Mouse (Mus musculus) duodenum, adult 2 months (tissue): ENCODE results near the gene Fancm. TPM values are rescaled to one million over a fixed set of nuclear protein-coding genes. Genes with fewer than 3 reads are reported as not detected.

ENCODE experiments used
- polyA plus RNA-seq: library from polyadenylated mRNA; depleted of rRNA; stranded (reverse); fragments of >200 nt; gene quantifications from 2 replicates; pipeline ENCODE4 v1.2.3, GENCODE M21; 2012; ENCODE audit warnings: low replicate concordance; rRNA removed

Fancm gene
- polyA plus RNA-seq, result 0.23 and 0.43 TPM in 2 replicates

DNA sequence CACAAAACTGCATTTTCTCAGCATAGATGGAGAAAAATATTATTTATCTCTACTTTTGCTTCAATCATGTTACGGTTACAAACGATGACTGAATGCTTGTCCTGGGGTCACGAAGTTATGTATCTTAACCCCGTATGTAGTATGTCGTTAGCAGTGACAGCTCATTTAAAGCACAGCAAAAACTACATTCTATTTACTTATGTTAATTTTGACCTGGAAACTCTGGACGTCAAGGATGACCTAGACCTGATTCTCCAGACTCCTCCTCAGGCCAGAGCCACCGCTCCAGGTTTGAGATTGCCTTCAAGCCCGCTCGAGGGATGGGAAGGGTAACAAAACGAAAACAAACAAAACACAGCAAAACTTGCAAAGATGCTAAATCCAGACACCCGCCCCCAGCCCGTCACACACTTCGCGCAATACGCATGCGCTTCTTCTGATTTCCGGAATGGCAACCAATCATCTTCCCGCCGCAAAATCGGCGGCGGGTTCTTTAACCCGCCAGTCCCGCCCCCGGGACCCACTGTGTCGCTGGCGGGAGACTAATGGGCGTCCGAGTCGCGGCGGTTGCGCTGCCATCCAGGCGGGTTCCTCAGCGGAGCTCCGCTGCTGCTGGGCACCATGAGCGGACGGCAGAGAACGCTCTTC lies at the start of gene Fancm:
Gene Fancm (plus strand): TSS at position 519 of the 648 bp plus-strand sequence.

DNA sequence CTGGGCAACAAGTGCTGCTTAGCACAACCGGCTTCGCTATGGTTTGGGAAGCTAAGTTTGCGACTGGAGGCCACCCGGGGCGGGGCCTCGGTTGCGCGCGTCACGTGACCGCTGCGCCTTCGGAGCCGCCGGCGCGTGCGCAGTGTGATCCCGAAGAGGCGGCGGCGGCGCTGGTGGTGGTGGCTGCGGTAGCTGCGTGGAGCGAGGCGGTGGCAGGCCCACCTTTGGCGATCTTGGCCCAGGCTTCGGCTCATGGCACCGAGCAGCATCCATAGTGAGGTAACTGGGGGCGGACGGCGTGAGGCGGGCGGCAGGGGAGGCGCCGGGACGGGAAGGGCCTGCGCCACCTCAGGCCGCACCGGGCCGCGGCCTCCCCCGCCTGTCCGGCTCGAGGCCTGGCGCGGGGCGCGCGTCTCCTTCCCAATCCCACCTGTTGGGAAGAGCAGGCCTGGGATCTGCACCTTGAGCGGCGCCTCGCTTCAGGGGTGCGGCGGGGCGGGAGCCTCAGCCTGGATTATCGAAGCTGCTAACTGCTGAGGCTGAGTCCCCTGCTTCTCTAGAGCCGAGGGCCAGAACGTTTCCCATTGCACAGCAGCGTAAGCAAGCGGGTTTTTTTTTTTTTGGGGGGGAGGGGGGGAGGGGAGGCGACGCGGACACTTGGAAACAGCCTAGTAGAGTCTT lies 39.1 kb upstream of the Fancm start, which contains the start of gene Prpf39:
Gene Prpf39 (plus strand): TSS at position 144 of the 681 bp plus-strand sequence.

DNA sequence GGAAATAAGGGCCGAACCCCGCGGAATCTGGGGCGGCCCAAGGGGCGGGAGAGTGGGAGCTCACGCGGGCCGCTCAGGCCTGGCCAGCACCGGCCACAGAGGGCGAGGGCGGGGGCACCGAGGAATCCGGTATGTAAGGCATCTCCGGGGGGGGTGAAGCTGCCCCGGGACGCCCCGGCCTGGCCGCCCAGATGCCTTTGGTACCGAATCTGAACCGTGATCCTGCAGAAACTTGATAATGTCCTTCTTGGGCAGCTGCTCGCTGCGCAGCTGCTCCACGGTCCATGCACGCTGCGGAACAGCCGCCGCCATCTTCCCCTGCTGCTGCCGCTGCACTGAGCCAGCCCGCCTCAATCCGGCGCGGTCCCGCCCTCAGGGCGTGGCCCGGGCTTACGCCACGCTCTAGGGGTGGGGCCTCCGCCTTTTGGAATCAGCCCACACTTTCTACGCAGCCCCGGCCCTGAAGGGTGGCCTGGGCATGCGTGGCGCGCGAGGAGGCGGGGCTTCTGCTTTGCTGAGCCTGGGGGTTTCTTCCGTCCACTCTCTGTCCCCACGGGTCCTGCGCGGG lies 1.7 kb upstream of the Fancm start, which contains the start of gene Fkbp3:
Gene Fkbp3 (minus strand): TSS at position 397 of the 568 bp plus-strand sequence.

DNA sequence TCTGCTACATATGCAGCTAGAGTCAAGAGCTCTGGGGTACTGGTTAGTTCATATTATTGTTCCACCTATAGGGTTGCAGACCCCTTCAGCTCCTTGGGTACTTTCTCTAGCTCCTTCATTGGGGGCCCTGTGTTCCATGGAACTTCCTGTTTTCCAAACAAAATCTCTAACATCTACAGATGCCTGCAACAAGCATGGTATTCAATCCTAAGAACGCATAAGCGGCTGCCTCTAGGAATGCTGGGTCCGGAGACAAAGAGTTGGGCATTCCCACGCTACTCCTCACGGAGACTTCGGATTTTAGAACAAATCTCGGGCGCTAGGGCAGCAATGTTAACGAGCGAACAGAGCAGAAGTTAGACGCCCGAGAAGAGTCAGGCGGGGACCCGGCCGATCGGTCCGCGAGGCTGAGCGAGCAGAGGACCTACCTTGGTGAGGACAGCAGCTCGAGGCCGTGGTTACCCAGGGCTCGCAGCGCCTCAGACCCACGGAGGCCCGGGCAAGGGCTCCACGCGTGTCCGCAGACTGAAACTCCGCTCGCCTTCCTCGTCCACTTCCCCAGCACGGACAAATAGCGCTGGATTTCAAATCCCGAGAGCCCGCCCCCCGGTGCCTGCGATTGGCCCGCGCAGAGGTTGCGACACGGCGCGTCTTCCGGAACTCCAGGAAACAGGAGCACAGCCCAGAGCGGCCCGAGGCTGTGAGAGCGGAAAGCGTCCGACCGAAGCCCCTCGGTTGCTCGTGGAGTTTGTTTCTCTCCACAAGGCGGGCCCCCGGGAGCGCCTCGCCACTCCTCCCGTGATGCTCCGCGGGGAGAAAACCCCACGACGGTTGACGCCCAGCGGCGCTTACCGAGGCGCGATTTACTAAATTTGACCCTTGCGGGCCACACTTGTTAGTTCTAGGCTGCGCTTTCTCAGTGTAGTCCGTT lies 96.9 kb downstream of the Fancm start, which contains the start of gene Mis18bp1:
Gene Mis18bp1 (minus strand): TSS at position 584 of the 931 bp plus-strand sequence.

Other genes with a start within 250 kb of the Fancm start
- gene Gm527, start 157.7 kb upstream of the Fancm start, polyA plus RNA-seq, result 0.12 TPM in 1 of 2 replicates, not detected in the other
- 0.23 and 0.49 TPM in 2 replicates for gene Klhl28, start 110.1 kb upstream of the Fancm start, polyA plus RNA-seq
- 0.32 and 1.5 TPM in 2 replicates for gene Togaram1, start 109.8 kb upstream of the Fancm start, polyA plus RNA-seq
- 0.91 and 1.0 TPM in 2 replicates for gene Prpf39, start 39.3 kb upstream of the Fancm start, polyA plus RNA-seq
- 0.51 and 4.0 TPM in 2 replicates for gene Fkbp3, start 1.6 kb upstream of the Fancm start, polyA plus RNA-seq
- gene Mis18bp1, start 97.0 kb downstream of the Fancm start, polyA plus RNA-seq, result 0.05 and 0.11 TPM in 2 replicates
- not detected in 2 replicates for gene Wdr20rt, start 149.9 kb downstream of the Fancm start, polyA plus RNA-seq